Mouse (Mus musculus): ENCODE measurements around the gene Vps13a.

Gene Vps13a

GRCm38 (mm10) chr19:16584546-16584945, 196.2 kb downstream of the Vps13a start:
- DNase-seq (ENCODE audit: low spot score in 2 of 2) = no peak

DNA sequence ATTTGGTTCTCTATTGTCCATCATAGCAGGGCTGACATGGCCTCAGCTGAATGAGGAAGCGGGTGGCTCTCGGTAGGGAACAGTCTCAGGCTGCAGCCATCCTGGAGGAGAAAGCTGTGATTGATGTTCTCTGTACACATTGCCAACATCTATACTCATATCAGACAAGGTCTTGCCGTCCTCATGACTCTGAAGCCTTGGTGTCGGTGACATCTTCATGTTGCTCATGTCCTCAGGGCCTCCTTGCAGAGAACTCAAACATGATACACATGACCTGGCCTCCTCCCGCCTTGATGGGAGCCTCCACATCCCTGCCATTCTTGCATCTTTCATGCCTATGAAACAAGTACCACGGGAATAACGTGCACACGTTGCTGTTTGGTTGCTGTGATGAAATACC, 200.2 kb downstream of the Vps13a start:
- DNase-seq (ENCODE audit: low spot score in 2 of 2) = no peak

DNA sequence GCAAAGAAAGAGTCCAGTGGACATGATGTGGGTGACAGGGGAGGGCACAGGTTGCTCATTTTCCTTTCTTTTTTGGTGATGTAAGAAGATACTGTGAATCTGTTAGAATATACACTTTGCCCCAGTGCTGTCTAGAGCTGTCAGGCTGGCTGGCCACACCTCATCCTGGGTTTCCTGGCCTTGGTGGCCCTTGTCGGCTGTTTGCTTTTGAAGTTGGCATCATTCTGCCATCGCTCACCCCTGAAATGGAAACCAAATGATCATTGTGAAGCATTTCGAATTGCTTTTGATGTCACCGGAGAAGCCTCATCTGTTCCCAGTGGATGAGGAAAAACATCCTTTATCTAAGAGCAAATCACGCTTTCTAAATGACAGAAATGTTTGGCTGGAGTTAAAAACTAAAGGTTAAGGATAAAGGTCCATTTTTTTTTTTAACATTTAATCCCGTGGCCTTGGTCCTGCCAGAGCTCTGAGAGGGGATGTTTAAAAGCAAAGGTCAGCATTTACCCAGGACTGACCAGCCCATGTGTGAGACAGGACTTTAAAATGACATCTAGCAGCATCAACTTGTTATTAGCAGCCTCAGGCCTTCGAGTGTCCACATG, 201.0 kb downstream of the Vps13a start:
- no peak for DNase-seq (ENCODE audit: low spot score in 2 of 2)

- DNase-seq (ENCODE audit: low spot score in 2 of 2) = no peak
Measured at GRCm38 (mm10) chr19:16576790-16577189, 203.9 kb downstream of the Vps13a start.

All from heart, adult 9 months (tissue).